Mouse (Mus musculus) kidney, postnatal 36 days (tissue): Measurements from ENCODE around the gene Polk.

Source experiments
- DNase-seq, 2 experiments: peaks; one replicate each; pipeline ENCODE4 v3.0.0; 2021 to 2022; ENCODE audit warnings: mixed read lengths in 2 of 2

The Polk gene

GRCm38 (mm10) chr13:96458606-96459005 lies 83.8 kb downstream of the Polk start:
- no peak for DNase-seq

- no peak for DNase-seq
Observed at GRCm38 (mm10) chr13:96458018-96458417, 84.4 kb downstream of the Polk start.

- no peak for DNase-seq
Observed at GRCm38 (mm10) chr13:96457566-96457965, 84.8 kb downstream of the Polk start.

- DNase-seq = peak in 1 of 2 experiments; percentile 48
Observed at GRCm38 (mm10) chr13:96454288-96454687, 88.1 kb downstream of the Polk start.

GRCm38 (mm10) chr13:96452621-96453020 lies 89.8 kb downstream of the Polk start:
- DNase-seq = no peak

- no peak for DNase-seq
Observed at GRCm38 (mm10) chr13:96451386-96452140, 90.8 kb downstream of the Polk start.

- DNase-seq = no peak
Observed at GRCm38 (mm10) chr13:96450869-96451268, 91.5 kb downstream of the Polk start.

GRCm38 (mm10) chr13:96450205-96450856 lies 92.0 kb downstream of the Polk start:
- no peak for DNase-seq

GRCm38 (mm10) chr13:96440436-96440835 lies 101.9 kb downstream of the Polk start:
- no peak for DNase-seq

GRCm38 (mm10) chr13:96436921-96437320 lies 105.5 kb downstream of the Polk start:
- no peak for DNase-seq

GRCm38 (mm10) chr13:96435793-96436192 lies 106.6 kb downstream of the Polk start:
- peak; percentile 75 to 82 for DNase-seq

- DNase-seq = peak in 1 of 2 experiments; percentile 44
Observed at GRCm38 (mm10) chr13:96434899-96435331, 107.5 kb downstream of the Polk start.

- DNase-seq = no peak
Observed at GRCm38 (mm10) chr13:96433648-96434190, 108.7 kb downstream of the Polk start.

- no peak for DNase-seq
Observed at GRCm38 (mm10) chr13:96433041-96433440, 109.3 kb downstream of the Polk start.

GRCm38 (mm10) chr13:96432376-96432811 lies 110.0 kb downstream of the Polk start:
- peak; percentile 73 to 91 for DNase-seq

GRCm38 (mm10) chr13:96431595-96432156 lies 110.7 kb downstream of the Polk start:
- peak; percentile 92 to 98 for DNase-seq
